Mouse (Mus musculus): Measurements from ENCODE around the gene Zfp618.

Gene Zfp618

GRCm38 (mm10) chr4:62965497-62966302 is at the start of gene Zfp618:
TSS of gene Zfp618 (plus strand) at chr4:62965573.
- DNase-seq, result peak in 1 of 2 experiments; percentile 2

- DNase-seq, result no peak
Observed at GRCm38 (mm10) chr4:62917056-62917455, 48.3 kb upstream of the Zfp618 start.

GRCm38 (mm10) chr4:62933798-62934197 is 31.6 kb upstream of the Zfp618 start:
- DNase-seq, result no peak

GRCm38 (mm10) chr4:62935589-62936218 is 29.7 kb upstream of the Zfp618 start:
- no peak for DNase-seq

- no peak for DNase-seq
Observed at GRCm38 (mm10) chr4:62941961-62942892, 23.1 kb upstream of the Zfp618 start.

- DNase-seq, result no peak
Observed at GRCm38 (mm10) chr4:62944326-62944879, 21.0 kb upstream of the Zfp618 start.

- no peak for DNase-seq
Observed at GRCm38 (mm10) chr4:62963806-62964205, 1.6 kb upstream of the Zfp618 start.

GRCm38 (mm10) chr4:62964844-62965496 is 403 bp upstream of the Zfp618 start:
- no peak for DNase-seq

- DNase-seq, result no peak
Observed at GRCm38 (mm10) chr4:62969526-62969925, 4.2 kb downstream of the Zfp618 start.

- no peak for DNase-seq
Observed at GRCm38 (mm10) chr4:62971991-62972390, 6.6 kb downstream of the Zfp618 start.

GRCm38 (mm10) chr4:62973086-62973485 is 7.7 kb downstream of the Zfp618 start:
- DNase-seq, result no peak

- DNase-seq, result no peak
Observed at GRCm38 (mm10) chr4:62974901-62975300, 9.5 kb downstream of the Zfp618 start.

GRCm38 (mm10) chr4:62975541-62975940 is 10.2 kb downstream of the Zfp618 start:
- DNase-seq, result no peak

GRCm38 (mm10) chr4:62977454-62977853 is 12.1 kb downstream of the Zfp618 start:
- no peak for DNase-seq

- no peak for DNase-seq
Observed at GRCm38 (mm10) chr4:62978501-62978911, 13.1 kb downstream of the Zfp618 start.

- DNase-seq, result no peak
Observed at GRCm38 (mm10) chr4:62981572-62981971, 16.2 kb downstream of the Zfp618 start.

GRCm38 (mm10) chr4:62983556-62983955 is 18.2 kb downstream of the Zfp618 start:
- DNase-seq, result no peak

- no peak for DNase-seq
Observed at GRCm38 (mm10) chr4:62991336-62991735, 26.0 kb downstream of the Zfp618 start.

GRCm38 (mm10) chr4:62993190-62993589 is 27.8 kb downstream of the Zfp618 start:
- no peak for DNase-seq

GRCm38 (mm10) chr4:62997606-62998005 is 32.2 kb downstream of the Zfp618 start:
- no peak for DNase-seq

GRCm38 (mm10) chr4:62998431-62998835 is 33.1 kb downstream of the Zfp618 start:
- no peak for DNase-seq

- DNase-seq, result no peak
Observed at GRCm38 (mm10) chr4:62998908-62999307, 33.5 kb downstream of the Zfp618 start.

Measured in B cell, adult 2 months (primary cell).